Mouse (Mus musculus): Measurements from ENCODE around the gene Cacna1i. TPM values are rescaled to one million over a fixed set of nuclear protein-coding genes. Genes with fewer than 3 reads are reported as not detected.
A peak's percentile ranks its signal among the peaks of the same experiment; 100 is the strongest.

Cacna1i gene
- polyA plus RNA-seq, 1 experiment from 2014 or later: not detected

- Histone ChIP-seq H3K4me2 (ENCODE audit: low read depth, low read length) (no peak overlapping the region), H3K27me3 (ENCODE audit: control insufficient read depth, insufficient read depth, low read length) (no peaks in the 10 kb centered on the region), H3K27ac (ENCODE audit: low read length) (no peak overlapping the region), H3K9me3 (replicated peaks; ENCODE audit: control insufficient read depth, low read length) (no peaks in the 10 kb centered on the region), H3K36me3 (ENCODE audit: control insufficient read depth, insufficient read depth, low read length) (no peaks in the 10 kb centered on the region), H3K4me1 (ENCODE audit: control insufficient read depth, insufficient read depth, low read length) (no peaks in the 10 kb centered on the region), H3K4me3 (replicated peaks; ENCODE audit: low read length) (no peak overlapping the region), H3K9ac (ENCODE audit: low read length) (no peak overlapping the region)
- 79% methylated on average over 2 of the region's 2 CpGs for WGBS
- ATAC-seq (ENCODE audit: insufficient read depth, low FRiP score): no peak
These were observed 53.3 kb downstream of the Cacna1i start for GRCm38 (mm10) chr15:80340348-80340747.

GRCm38 (mm10) chr15:80342394-80342793 is 55.4 kb downstream of the Cacna1i start:
- WGBS: 72% methylated on average over 4 of the region's 4 CpGs
- no peak overlapping the region for H3K4me2 ChIP-seq (ENCODE audit: low read depth, low read length)

GRCm38 (mm10) chr15:80343031-80343430 is 56.0 kb downstream of the Cacna1i start:
- no peak overlapping the region for H3K4me2 ChIP-seq (ENCODE audit: low read depth, low read length)
- no peaks in the 10 kb centered on the region for H3K9me3 ChIP-seq (replicated peaks; ENCODE audit: control insufficient read depth, low read length)
- H3K27me3 ChIP-seq (ENCODE audit: control insufficient read depth, insufficient read depth, low read length): no peaks in the 10 kb centered on the region
- no peak for ATAC-seq (ENCODE audit: insufficient read depth, low FRiP score)
- no peak overlapping the region for H3K4me3 ChIP-seq (replicated peaks; ENCODE audit: low read length)
- no peak overlapping the region for H3K27ac ChIP-seq (ENCODE audit: low read length)
- no peaks in the 10 kb centered on the region for H3K4me1 ChIP-seq (ENCODE audit: control insufficient read depth, insufficient read depth, low read length)
- 48% methylated on average over 10 of the region's 10 CpGs for WGBS
- H3K36me3 ChIP-seq (ENCODE audit: control insufficient read depth, insufficient read depth, low read length): no peaks in the 10 kb centered on the region
- H3K9ac ChIP-seq (ENCODE audit: low read length): no peak overlapping the region

More at GRCm38 (mm10) chr15:80342394-80342793, 55.4 kb downstream of the Cacna1i start:
- Histone ChIP-seq H3K4me1 (ENCODE audit: control insufficient read depth, insufficient read depth, low read length) (no peaks in the 10 kb centered on the region), H3K4me3 (replicated peaks; ENCODE audit: low read length) (no peak overlapping the region), H3K36me3 (ENCODE audit: control insufficient read depth, insufficient read depth, low read length) (no peaks in the 10 kb centered on the region), H3K9me3 (replicated peaks; ENCODE audit: control insufficient read depth, low read length) (no peaks in the 10 kb centered on the region), H3K27me3 (ENCODE audit: control insufficient read depth, insufficient read depth, low read length) (no peaks in the 10 kb centered on the region), H3K27ac (ENCODE audit: low read length) (no peak overlapping the region), H3K9ac (ENCODE audit: low read length) (no peak overlapping the region)
- ATAC-seq (ENCODE audit: insufficient read depth, low FRiP score): no peak

- Histone ChIP-seq H3K27ac (ENCODE audit: low read length) (no peak overlapping the region), H3K4me2 (ENCODE audit: low read depth, low read length) (no peak overlapping the region), H3K4me1 (ENCODE audit: control insufficient read depth, insufficient read depth, low read length) (no peaks in the 10 kb centered on the region), H3K4me3 (replicated peaks; ENCODE audit: low read length) (no peak overlapping the region), H3K27me3 (ENCODE audit: control insufficient read depth, insufficient read depth, low read length) (no peaks in the 10 kb centered on the region), H3K36me3 (ENCODE audit: control insufficient read depth, insufficient read depth, low read length) (no peaks in the 10 kb centered on the region), H3K9ac (ENCODE audit: low read length) (no peak overlapping the region), H3K9me3 (replicated peaks; ENCODE audit: control insufficient read depth, low read length) (no peaks in the 10 kb centered on the region)
- ATAC-seq (ENCODE audit: insufficient read depth, low FRiP score): no peak
- 94% methylated on average over 5 of the region's 5 CpGs for WGBS
These were observed 56.7 kb downstream of the Cacna1i start for GRCm38 (mm10) chr15:80343731-80344130.

- no peak overlapping the region for H3K4me2 ChIP-seq (ENCODE audit: low read depth, low read length)
- ATAC-seq (ENCODE audit: insufficient read depth, low FRiP score): no peak
- 80% methylated on average over 7 of the region's 7 CpGs for WGBS
- no peaks in the 10 kb centered on the region for H3K27me3 ChIP-seq (ENCODE audit: control insufficient read depth, insufficient read depth, low read length)
- H3K4me1 ChIP-seq (ENCODE audit: control insufficient read depth, insufficient read depth, low read length): no peaks in the 10 kb centered on the region
- H3K9ac ChIP-seq (ENCODE audit: low read length): no peak overlapping the region
- no peaks in the 10 kb centered on the region for H3K9me3 ChIP-seq (replicated peaks; ENCODE audit: control insufficient read depth, low read length)
- H3K27ac ChIP-seq (ENCODE audit: low read length): no peak overlapping the region
- H3K36me3 ChIP-seq (ENCODE audit: control insufficient read depth, insufficient read depth, low read length): no peaks in the 10 kb centered on the region
- no peak overlapping the region for H3K4me3 ChIP-seq (replicated peaks; ENCODE audit: low read length)
These were observed 59.5 kb downstream of the Cacna1i start for GRCm38 (mm10) chr15:80346510-80346909.

GRCm38 (mm10) chr15:80350431-80350830 is 63.4 kb downstream of the Cacna1i start:
- WGBS: 67% methylated on average over 5 of the region's 5 CpGs
- no peaks in the 10 kb centered on the region for H3K9me3 ChIP-seq (replicated peaks; ENCODE audit: control insufficient read depth, low read length)

GRCm38 (mm10) chr15:80358798-80359197 is 71.8 kb downstream of the Cacna1i start:
- no peaks in the 10 kb centered on the region for H3K4me1 ChIP-seq (ENCODE audit: control insufficient read depth, insufficient read depth, low read length)
- H3K4me2 ChIP-seq (ENCODE audit: low read depth, low read length): no peak overlapping the region
- H3K4me3 ChIP-seq (replicated peaks; ENCODE audit: low read length): no peak overlapping the region
- no peaks in the 10 kb centered on the region for H3K27me3 ChIP-seq (ENCODE audit: control insufficient read depth, insufficient read depth, low read length)
- H3K9me3 ChIP-seq (replicated peaks; ENCODE audit: control insufficient read depth, low read length): no peaks in the 10 kb centered on the region
- H3K9ac ChIP-seq (ENCODE audit: low read length): no peak overlapping the region
- 80% methylated on average over 19 of the region's 19 CpGs for WGBS
- no peak overlapping the region for H3K27ac ChIP-seq (ENCODE audit: low read length)
- ATAC-seq (ENCODE audit: insufficient read depth, low FRiP score): no peak
- no peaks in the 10 kb centered on the region for H3K36me3 ChIP-seq (ENCODE audit: control insufficient read depth, insufficient read depth, low read length)

More at GRCm38 (mm10) chr15:80350431-80350830, 63.4 kb downstream of the Cacna1i start:
- H3K4me3 ChIP-seq (replicated peaks; ENCODE audit: low read length): no peak overlapping the region
- H3K36me3 ChIP-seq (ENCODE audit: control insufficient read depth, insufficient read depth, low read length): no peaks in the 10 kb centered on the region
- H3K4me2 ChIP-seq (ENCODE audit: low read depth, low read length): no peak overlapping the region
- no peak overlapping the region for H3K27ac ChIP-seq (ENCODE audit: low read length)
- no peaks in the 10 kb centered on the region for H3K4me1 ChIP-seq (ENCODE audit: control insufficient read depth, insufficient read depth, low read length)
- peak; percentile 64; the same call in 1 of the 2 replicates for ATAC-seq (ENCODE audit: insufficient read depth, low FRiP score)
- no peaks in the 10 kb centered on the region for H3K27me3 ChIP-seq (ENCODE audit: control insufficient read depth, insufficient read depth, low read length)
- peak overlapping the region; percentile 12; the same call in 1 of the 2 replicates for H3K9ac ChIP-seq (ENCODE audit: low read length)

GRCm38 (mm10) chr15:80361780-80362508 is 74.9 kb downstream of the Cacna1i start:
- Histone ChIP-seq H3K4me2 (ENCODE audit: low read depth, low read length) (no peak overlapping the region), H3K27me3 (ENCODE audit: control insufficient read depth, insufficient read depth, low read length) (no peaks in the 10 kb centered on the region), H3K9me3 (replicated peaks; ENCODE audit: control insufficient read depth, low read length) (no peaks in the 10 kb centered on the region), H3K27ac (ENCODE audit: low read length) (no peak overlapping the region), H3K4me1 (ENCODE audit: control insufficient read depth, insufficient read depth, low read length) (no peaks in the 10 kb centered on the region), H3K36me3 (ENCODE audit: control insufficient read depth, insufficient read depth, low read length) (no peaks in the 10 kb centered on the region), H3K9ac (ENCODE audit: low read length) (no peak overlapping the region), H3K4me3 (replicated peaks; ENCODE audit: low read length) (no peak overlapping the region)
- ATAC-seq (ENCODE audit: insufficient read depth, low FRiP score): no peak
- 88% methylated on average over 15 of the region's 15 CpGs for WGBS

GRCm38 (mm10) chr15:80362509-80363172 is 75.6 kb downstream of the Cacna1i start:
- H3K4me1 ChIP-seq (ENCODE audit: control insufficient read depth, insufficient read depth, low read length): no peaks in the 10 kb centered on the region
- H3K27me3 ChIP-seq (ENCODE audit: control insufficient read depth, insufficient read depth, low read length): no peaks in the 10 kb centered on the region
- no peak for ATAC-seq (ENCODE audit: insufficient read depth, low FRiP score)
- no peak overlapping the region for H3K27ac ChIP-seq (ENCODE audit: low read length)
- H3K4me2 ChIP-seq (ENCODE audit: low read depth, low read length): no peak overlapping the region
- no peak overlapping the region for H3K4me3 ChIP-seq (replicated peaks; ENCODE audit: low read length)
- no peak overlapping the region for H3K9ac ChIP-seq (ENCODE audit: low read length)
- no peaks in the 10 kb centered on the region for H3K36me3 ChIP-seq (ENCODE audit: control insufficient read depth, insufficient read depth, low read length)
- no peaks in the 10 kb centered on the region for H3K9me3 ChIP-seq (replicated peaks; ENCODE audit: control insufficient read depth, low read length)
- WGBS: 76% methylated on average over 8 of the region's 8 CpGs

All from stomach, embryonic 16.5 days (tissue).